Comparison of ENCODE assay signal across 9 mouse cellular contexts in the genomic region with DNA sequence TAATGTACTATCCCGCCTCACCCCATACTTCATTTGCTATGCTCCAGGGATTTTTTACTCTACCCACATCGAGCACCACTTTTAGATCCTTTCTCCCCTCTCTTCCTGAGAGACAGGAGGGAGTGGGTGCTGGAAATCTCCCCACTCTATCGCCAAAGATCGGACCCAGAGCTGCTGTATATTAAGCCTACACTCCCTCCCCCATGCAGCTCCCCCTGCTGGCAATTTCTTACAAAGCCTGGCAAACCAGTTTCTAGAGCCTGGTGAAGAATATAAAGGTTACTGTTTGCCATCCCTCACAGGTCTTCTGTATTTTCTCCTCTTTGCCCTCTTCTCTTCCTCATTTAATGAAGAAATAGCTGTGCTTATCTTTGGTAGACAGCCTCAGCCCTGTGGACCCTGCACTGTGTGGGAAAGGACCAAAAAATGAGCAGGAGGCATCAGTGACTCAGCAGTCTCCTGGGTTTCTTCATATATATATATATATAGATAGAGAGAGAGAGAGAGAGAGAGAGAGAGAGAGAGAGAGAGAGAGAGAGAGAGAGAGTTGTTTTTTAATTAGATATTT. TPM values are rescaled to one million over a fixed set of nuclear protein-coding genes. Genes with fewer than 3 reads are reported as not detected.
A peak's percentile ranks its signal among the peaks of the same experiment; 100 is the strongest.
DNase-seq lines count a peak whose midpoint lies in the region; ATAC-seq and TF ChIP-seq lines count a peak whose summit lies in the region.
"Had no signal": no experiment of that assay in that cellular context is flagged by ENCODE, and none has a peak within 500 bp of the region (broad histone marks: within the 10 kb centered on the region; RNA-seq: fewer than 3 reads in every experiment).

No protein-coding gene starts in this region.

- no peak overlapping the region for H3K9ac ChIP-seq in liver, embryonic 12.5 days

- H3K4me3 ChIP-seq in lung, adult 2 months (replicated peaks; ENCODE audit: extremely low read depth, low read depth, low read length): no peak overlapping the region
- H3K4me3 ChIP-seq in bone marrow, adult 2 months (replicated peaks; ENCODE audit: control insufficient read depth, low read depth, low read length): no peak overlapping the region
- H3K4me3 ChIP-seq in liver, embryonic 12.5 days: no peak overlapping the region

- no peaks in the 10 kb centered on the region for H3K4me1 ChIP-seq in lung, adult 2 months (ENCODE audit: control insufficient read depth, insufficient read depth, low read length)
- no peaks in the 10 kb centered on the region for H3K4me1 ChIP-seq in bone marrow, adult 2 months (ENCODE audit: control insufficient read depth, insufficient read depth, low read length)
- peaks cover 4% of the 10 kb centered on the region for H3K4me1 ChIP-seq in liver, embryonic 12.5 days

- TF ChIP-seq CTCF in lung, adult 2 months (IDR thresholded peaks at IDR 0.05; ENCODE audit: insufficient read depth, low read length): peak; percentile 55
- TF ChIP-seq CTCF in bone marrow, adult 2 months (IDR thresholded peaks at IDR 0.05; ENCODE audit: control insufficient read depth, insufficient read depth, low read length): peak; percentile 28; the same call in 1 of the 2 replicates

- ATAC-seq in frontal cortex, adult (ENCODE audit: low TSS enrichment): peak; percentile 89
- ATAC-seq in liver, embryonic 12.5 days: peak; percentile 57; the same call in 1 of the 2 replicates

- no peak overlapping the region for H3K4me2 ChIP-seq in liver, embryonic 12.5 days

- H3K27ac ChIP-seq in bone marrow, adult 2 months (ENCODE audit: control insufficient read depth, insufficient read depth, low read depth, low read length, poor library complexity): no peak overlapping the region
- H3K27ac ChIP-seq in liver, embryonic 12.5 days: no peak overlapping the region

- DNase-seq in frontal cortex, postnatal 14 days (ENCODE audit: low spot score in 2 of 2): no peak
- DNase-seq in lung, adult 2 months: peak; percentile 39
- DNase-seq in lung, postnatal 25 days (ENCODE audit: low spot score): no peak
- peak; percentile 10 to 21 for DNase-seq in thymus, postnatal 36 days
- DNase-seq in T-cell, adult 2 months (ENCODE audit: low spot score): no peak

- H3K36me3 ChIP-seq in liver, embryonic 12.5 days: no peaks in the 10 kb centered on the region

- WGBS in lung, adult 2 months: 40% methylated on average over 4 of the region's 4 CpGs
- WGBS in bone marrow, adult 2 months: 56% methylated on average over 4 of the region's 4 CpGs
- WGBS in liver, embryonic 12.5 days (ENCODE audit: insufficient replicate concordance): 33% methylated on average over 4 of the region's 4 CpGs

- H3K9me3 ChIP-seq in liver, embryonic 12.5 days (replicated peaks): no peaks in the 10 kb centered on the region

- H3K27me3 ChIP-seq in liver, embryonic 12.5 days (replicated peaks): no peaks in the 10 kb centered on the region

- no peak for TF ChIP-seq POLR2A in lung, adult 2 months (IDR thresholded peaks at IDR 0.05; ENCODE audit: borderline replicate concordance, extremely low read depth, low read depth, low read length)
- TF ChIP-seq POLR2A in bone marrow, adult 2 months (IDR thresholded peaks at IDR 0.05; ENCODE audit: borderline replicate concordance, control insufficient read depth, low read depth, low read length): no peak

RNA-seq across cellular contexts. Expression of gene Nqo2, which starts 22.2 kb away (rescaled TPM):
- polyA plus RNA-seq in lung, adult 2 months (2012; rRNA removed): 5.2 and 11.0 TPM in 2 replicates
- polyA plus RNA-seq in bone marrow, adult 2 months (2011; ENCODE audit: insufficient read depth, insufficient read length, low replicate concordance, missing spikeins): 5.7 and 14.7 TPM in 2 replicates
- polyA plus RNA-seq in liver, embryonic 12.5 days (2016; fragmentation: Nextera tagmentation; extraction: Ambion mirVana): 24.5 and 25.8 TPM in 2 replicates

RNA-seq across cellular contexts. Expression of gene Serpinb6c, which starts 36.8 kb away (rescaled TPM):
- not detected in 2 replicates for polyA plus RNA-seq in lung, adult 2 months (2012; rRNA removed)
- 7.7 TPM in 1 of 2 replicates, not detected in the other for polyA plus RNA-seq in bone marrow, adult 2 months (2011; ENCODE audit: insufficient read depth, insufficient read length, low replicate concordance, missing spikeins)
- not detected in 2 replicates for polyA plus RNA-seq in liver, embryonic 12.5 days (2016; fragmentation: Nextera tagmentation; extraction: Ambion mirVana)
- polyA plus RNA-seq: stomach, embryonic 16.5 days had no signal

RNA-seq across cellular contexts. Expression of gene Ripk1, which starts 59.9 kb away (rescaled TPM):
- 10.8 and 15.8 TPM in 2 replicates for polyA plus RNA-seq in lung, adult 2 months (2012; rRNA removed)
- polyA plus RNA-seq in bone marrow, adult 2 months (2011; ENCODE audit: insufficient read depth, insufficient read length, low replicate concordance, missing spikeins): 8.5 and 14.2 TPM in 2 replicates
- polyA plus RNA-seq in liver, embryonic 12.5 days (2016; fragmentation: Nextera tagmentation; extraction: Ambion mirVana): 19.6 and 20.2 TPM in 2 replicates

Comparison
In these comparisons a context has a peak if more than half of its experiments do, and no peak if none do; other contexts are left out.
1. DNase-seq: peak in lung, adult 2 months (single experiment) and thymus, postnatal 36 days (2 of 2); none in frontal cortex, postnatal 14 days (0 of 2), lung, postnatal 25 days (single experiment) and T-cell, adult 2 months (single experiment).